In genomic region chr6:61763379-61763778, GRCm38 (mm10) we compare ENCODE assay signal across 25 mouse cellular contexts.
"Had no signal": no experiment of that assay in that cellular context is flagged by ENCODE, and none has a peak within 500 bp of the region (broad histone marks: within the 10 kb centered on the region; RNA-seq: fewer than 3 reads in every experiment).

No protein-coding gene starts in this region.

- H3K27ac ChIP-seq: heart, adult 2 months; heart, embryonic 13.5 days; heart, embryonic 15.5 days; hindbrain, embryonic 13.5 days; hindbrain, embryonic 15.5 days; hindbrain, postnatal 0 days; kidney, postnatal 0 days; limb, embryonic 13.5 days; limb, embryonic 15.5 days; liver, embryonic 12.5 days; liver, embryonic 14.5 days had no signal

- H3K36me3 ChIP-seq: heart, embryonic 13.5 days; heart, embryonic 15.5 days; hindbrain, embryonic 13.5 days; hindbrain, embryonic 15.5 days; limb, embryonic 13.5 days; limb, embryonic 15.5 days; liver, embryonic 12.5 days had no signal

- H3K4me1 ChIP-seq: heart, embryonic 15.5 days; hindbrain, embryonic 15.5 days; limb, embryonic 13.5 days; limb, embryonic 15.5 days; liver, embryonic 12.5 days had no signal

- H3K9ac ChIP-seq: heart, embryonic 13.5 days; heart, embryonic 15.5 days; hindbrain, embryonic 13.5 days; hindbrain, embryonic 15.5 days; limb, embryonic 13.5 days; limb, embryonic 15.5 days; liver, embryonic 12.5 days; liver, embryonic 14.5 days had no signal

- H3K4me2 ChIP-seq: heart, embryonic 11.5 days; heart, embryonic 13.5 days; heart, embryonic 15.5 days; hindbrain, embryonic 13.5 days; hindbrain, embryonic 15.5 days; limb, embryonic 13.5 days; limb, embryonic 15.5 days; liver, embryonic 12.5 days had no signal

- ATAC-seq: hindbrain, postnatal 0 days; intestine, embryonic 16.5 days; liver, embryonic 12.5 days had no signal

- H3K4me3 ChIP-seq: heart, adult 2 months; heart, embryonic 13.5 days; heart, embryonic 15.5 days; hindbrain, embryonic 13.5 days; hindbrain, embryonic 15.5 days; limb, embryonic 13.5 days; limb, embryonic 15.5 days; liver, embryonic 12.5 days had no signal

- H3K27me3 ChIP-seq: heart, embryonic 13.5 days; heart, embryonic 15.5 days; hindbrain, embryonic 13.5 days; hindbrain, embryonic 15.5 days; limb, embryonic 13.5 days; limb, embryonic 15.5 days; liver, embryonic 12.5 days had no signal

- H3K9me3 ChIP-seq: heart, embryonic 13.5 days; heart, embryonic 15.5 days; hindbrain, embryonic 13.5 days; hindbrain, embryonic 15.5 days; limb, embryonic 13.5 days; limb, embryonic 15.5 days; liver, embryonic 12.5 days had no signal

- DNase-seq: gastrocnemius, postnatal 14 days; gastrocnemius, postnatal 36 days; heart, adult 11 months; heart, adult 2 months; heart, postnatal 14 days; heart, postnatal 36 days; kidney, adult 18-20 months; kidney, adult 8-10 months; kidney, postnatal 14 days; kidney, postnatal 36 days; layer of hippocampus, adult 9-11 months; layer of hippocampus, postnatal 36 days; left cerebral cortex, postnatal 4 days had no signal
